Mouse (Mus musculus) neural tube, embryonic 11.5 days (tissue): Measurements from ENCODE around the gene Flywch2. TPM values are rescaled to one million over a fixed set of nuclear protein-coding genes. Genes with fewer than 3 reads are reported as not detected.

Experiments
- ATAC-seq: fragments of 200-750 bp; cut with Nextera tagmentation; 2 replicates; pipeline ENCODE4 v1.8.0; 2017; ENCODE audit warnings: moderate number of reproducible peaks, mild to moderate bottlenecking, moderate TSS enrichment, moderate library complexity; ENCODE audit not compliant: insufficient read depth, low FRiP score, low TSS enrichment
- DNase-seq: peaks from one replicate; pipeline ENCODE4 v3.0.0-alpha.2; 2015; ENCODE audit warnings: low spot score
- H3K27ac ChIP-seq: fragments of 300-500 bp; sonication (generic); 2 replicates; pipeline ENCODE4 v1.5.1; 2014; ENCODE audit warnings: low read depth, mild to moderate bottlenecking, low read length
- H3K27me3 ChIP-seq: fragments of 300-500 bp; sonication (generic); 2 replicates; pipeline ENCODE4 v1.6.1; 2014; ENCODE audit warnings: mild to moderate bottlenecking, low read length, mixed read lengths; ENCODE audit not compliant: control insufficient read depth, insufficient read depth
- H3K36me3 ChIP-seq: fragments of 300-500 bp; sonication (generic); 2 replicates; pipeline ENCODE4 v1.6.1; 2014; ENCODE audit warnings: mild to moderate bottlenecking, low read length, moderate library complexity, mixed read lengths; ENCODE audit not compliant: control insufficient read depth, insufficient read depth
- H3K4me1 ChIP-seq: fragments of 300-500 bp; sonication (generic); 2 replicates; pipeline ENCODE4 v1.6.1; 2014; ENCODE audit warnings: low read length, mixed read lengths; ENCODE audit not compliant: control insufficient read depth, insufficient read depth
- H3K4me2 ChIP-seq: fragments of 300-500 bp; sonication (generic); 2 replicates; pipeline ENCODE4 v1.6.1; 2014; ENCODE audit warnings: low read depth, mild to moderate bottlenecking, moderate library complexity
- H3K4me3 ChIP-seq: fragments of 300-500 bp; sonication (generic); 2 replicates; pipeline ENCODE4 v1.5.1; 2014; ENCODE audit warnings: low read depth, low read length
- H3K9ac ChIP-seq: fragments of 300-500 bp; sonication (generic); 2 replicates; pipeline ENCODE4 v1.6.1; 2014; ENCODE audit warnings: mild to moderate bottlenecking, low read length
- H3K9me3 ChIP-seq: fragments of 300-500 bp; sonication (generic); 2 replicates; pipeline ENCODE4 v1.6.1; 2016; ENCODE audit warnings: low read length; ENCODE audit not compliant: control insufficient read depth
- WGBS: fragments of 180-500 bp; shearing (Covaris S2); extraction: QIAGEN DNeasy Blood & Tissue Kit; methylation state at CpG from one replicate; pipeline ENCODE4 v1.1.7; 2014; 5-methylcytosine and 5-hydroxymethylcytosine counted together
- polyA plus RNA-seq: library from polyadenylated mRNA; unstranded; fragments of >200 nt; fragmentation: Nextera tagmentation; extraction: Ambion mirVana; gene quantifications from 2 replicates; pipeline ENCODE4 v1.2.1, GENCODE M21; 2014

Gene Flywch2
- polyA plus RNA-seq, 1 experiment from 2014 or later = 29.1 TPM

- Histone ChIP-seq H3K4me2 (peak within 1 kb of the TSS; percentile 64), H3K27ac (peak within 1 kb of the TSS; percentile 76), H3K36me3 (no peaks in the 10 kb centered on the region; the same call in 1 of the 2 replicates), H3K4me3 (peak within 1 kb of the TSS; percentile 79), H3K4me1 (peaks cover 5% of the 10 kb centered on the region), H3K27me3 (no peaks in the 10 kb centered on the region), H3K9me3 (no peaks in the 10 kb centered on the region), H3K9ac (peak within 1 kb of the TSS; percentile 92)
- DNase-seq = peak; percentile 98
- 3% methylated on average over 54 of the region's 58 CpGs for WGBS
- peak; percentile 97 for ATAC-seq
Measured at GRCm38 (mm10) chr17:23771284-23772218, 14.3 kb downstream of the Flywch2 start, which contains the start of gene Flywch1. Flywch1 (minus strand) TSS chr17:23771602.

- Histone ChIP-seq H3K27ac (peak overlapping the region; percentile 76), H3K4me2 (peak overlapping the region; percentile 64), H3K9me3 (no peaks in the 10 kb centered on the region), H3K4me1 (peaks cover 5% of the 10 kb centered on the region), H3K27me3 (no peaks in the 10 kb centered on the region), H3K4me3 (peak overlapping the region; percentile 79), H3K36me3 (no peaks in the 10 kb centered on the region; the same call in 1 of the 2 replicates), H3K9ac (peak overlapping the region; percentile 92)
- ATAC-seq (peak; percentile 36; the same call in 1 of the 2 replicates), DNase-seq (no peak)
- WGBS = 1% methylated on average over 19 of the region's 19 CpGs
Measured at GRCm38 (mm10) chr17:23770896-23771283, 15.0 kb downstream of the Flywch2 start.

- Histone ChIP-seq H3K9me3 (no peaks in the 10 kb centered on the region), H3K4me1 (peaks cover 5% of the 10 kb centered on the region), H3K27ac (no peak overlapping the region), H3K4me3 (peak overlapping the region; percentile 79), H3K4me2 (peak overlapping the region; percentile 64), H3K27me3 (no peaks in the 10 kb centered on the region), H3K36me3 (no peaks in the 10 kb centered on the region; the same call in 1 of the 2 replicates), H3K9ac (peak overlapping the region; percentile 92)
- ATAC-seq (no peak), DNase-seq (no peak)
- 12% methylated on average over 2 of the region's 2 CpGs for WGBS
Measured at GRCm38 (mm10) chr17:23770493-23770892, 15.4 kb downstream of the Flywch2 start.

DNA sequence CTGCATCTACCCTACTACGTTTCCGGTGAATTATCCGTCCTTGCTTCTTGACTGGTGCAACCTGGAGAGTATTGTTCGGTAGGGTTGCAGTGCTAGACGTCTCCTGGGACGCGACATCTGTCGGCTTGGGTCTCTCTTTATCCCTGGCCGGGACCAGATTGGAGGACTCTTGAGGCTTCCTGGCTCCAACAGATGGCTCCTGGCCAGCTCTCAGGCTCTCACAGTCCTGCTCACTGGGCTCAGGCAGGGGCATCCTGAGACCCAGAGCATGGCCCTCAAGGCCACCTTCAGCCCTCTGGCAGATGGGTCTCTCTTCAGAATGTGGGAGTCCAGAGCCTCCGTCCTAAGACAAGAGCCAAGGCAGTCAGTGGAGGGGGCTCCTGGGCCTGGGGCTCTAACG is 22.9 kb downstream of the Flywch2 start:
- WGBS = 93% methylated on average over 11 of the region's 11 CpGs
- peaks cover 26% of the 10 kb centered on the region for H3K36me3 ChIP-seq
- H3K4me2 ChIP-seq = no peak overlapping the region
- no peak overlapping the region for H3K27ac ChIP-seq
- ATAC-seq = no peak
- H3K4me1 ChIP-seq = no peaks in the 10 kb centered on the region
- H3K27me3 ChIP-seq = no peaks in the 10 kb centered on the region
- H3K9me3 ChIP-seq = no peaks in the 10 kb centered on the region
- DNase-seq = no peak
- H3K9ac ChIP-seq = no peak overlapping the region
- H3K4me3 ChIP-seq = no peak overlapping the region

- 89% methylated on average over 3 of the region's 3 CpGs for WGBS
- Histone ChIP-seq H3K9ac (no peak overlapping the region), H3K36me3 (peaks cover 39% of the 10 kb centered on the region), H3K27ac (no peak overlapping the region), H3K4me2 (no peak overlapping the region), H3K9me3 (no peaks in the 10 kb centered on the region), H3K4me3 (no peak overlapping the region), H3K4me1 (no peaks in the 10 kb centered on the region), H3K27me3 (no peaks in the 10 kb centered on the region)
- no peak for DNase-seq
- no peak for ATAC-seq
Measured at GRCm38 (mm10) chr17:23761155-23761554, 24.7 kb downstream of the Flywch2 start.

DNA sequence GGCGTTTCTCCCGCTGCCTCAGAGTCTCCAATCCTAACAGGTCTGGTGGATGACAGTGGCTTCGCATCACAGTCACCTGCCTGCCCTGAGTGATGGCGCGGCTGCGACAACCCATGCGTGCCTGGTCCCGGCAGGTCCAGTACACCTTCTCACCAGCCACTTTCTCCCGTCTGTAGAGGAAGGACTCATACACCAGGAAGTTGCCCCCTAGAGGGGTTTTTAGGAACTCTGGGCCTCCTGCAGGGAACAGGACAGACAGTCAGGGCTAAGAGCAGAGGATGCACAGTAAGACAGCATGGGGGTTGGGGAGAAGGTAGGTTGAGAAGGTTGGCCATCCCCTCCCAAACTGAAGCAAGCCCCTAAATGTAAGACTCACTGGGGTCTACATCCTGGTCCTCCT is 25.6 kb downstream of the Flywch2 start:
- DNase-seq (no peak), ATAC-seq (no peak)
- Histone ChIP-seq H3K4me2 (no peak overlapping the region), H3K9me3 (no peaks in the 10 kb centered on the region), H3K36me3 (peaks cover 45% of the 10 kb centered on the region), H3K27me3 (no peaks in the 10 kb centered on the region), H3K4me1 (no peaks in the 10 kb centered on the region), H3K27ac (no peak overlapping the region), H3K4me3 (no peak overlapping the region), H3K9ac (no peak overlapping the region)
- 94% methylated on average over 9 of the region's 9 CpGs for WGBS

DNA sequence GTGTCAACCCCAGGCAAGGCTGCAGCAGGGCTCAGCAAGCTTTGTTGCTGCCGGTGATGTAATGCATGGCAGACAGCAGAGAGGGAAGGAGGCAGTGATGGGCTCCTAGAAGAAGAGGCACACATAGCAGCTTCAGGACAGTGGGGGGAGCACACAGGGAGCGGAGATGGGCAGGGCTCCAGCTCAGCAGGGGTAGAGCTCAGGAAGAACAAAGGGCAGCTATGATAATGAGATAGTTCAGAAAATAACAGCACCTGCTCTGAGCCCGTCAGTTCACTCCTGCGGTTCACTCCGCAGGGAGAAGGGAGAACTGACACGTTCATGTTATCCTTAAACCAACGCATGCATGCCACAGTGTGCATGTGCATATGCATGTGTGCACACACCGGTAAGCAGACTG is 27.1 kb downstream of the Flywch2 start:
- Histone ChIP-seq H3K27me3 (no peaks in the 10 kb centered on the region), H3K27ac (no peak overlapping the region), H3K9me3 (no peaks in the 10 kb centered on the region), H3K4me2 (no peak overlapping the region), H3K36me3 (peaks cover 49% of the 10 kb centered on the region), H3K4me3 (no peak overlapping the region), H3K4me1 (no peaks in the 10 kb centered on the region), H3K9ac (no peak overlapping the region)
- ATAC-seq = no peak
- 79% methylated on average over 8 of the region's 8 CpGs for WGBS
- no peak for DNase-seq

- no peak for ATAC-seq
- 96% methylated on average over 9 of the region's 9 CpGs for WGBS
Measured at GRCm38 (mm10) chr17:23757581-23757980, 28.3 kb downstream of the Flywch2 start.

GRCm38 (mm10) chr17:23755689-23756088 is 30.2 kb downstream of the Flywch2 start:
- Histone ChIP-seq H3K4me1 (no peaks in the 10 kb centered on the region), H3K27ac (no peak overlapping the region), H3K36me3 (peaks cover 53% of the 10 kb centered on the region), H3K9ac (no peak overlapping the region), H3K27me3 (no peaks in the 10 kb centered on the region), H3K4me2 (no peak overlapping the region), H3K9me3 (no peaks in the 10 kb centered on the region), H3K4me3 (no peak overlapping the region)
- no peak for ATAC-seq
- no peak for DNase-seq
- WGBS = 89% methylated on average over 13 of the region's 13 CpGs

More at GRCm38 (mm10) chr17:23757581-23757980, 28.3 kb downstream of the Flywch2 start:
- H3K36me3 ChIP-seq = peaks cover 58% of the 10 kb centered on the region
- no peaks in the 10 kb centered on the region for H3K4me1 ChIP-seq
- no peak overlapping the region for H3K27ac ChIP-seq
- H3K27me3 ChIP-seq = no peaks in the 10 kb centered on the region
- H3K9ac ChIP-seq = no peak overlapping the region
- no peak for DNase-seq
- H3K4me3 ChIP-seq = no peak overlapping the region
- H3K9me3 ChIP-seq = no peaks in the 10 kb centered on the region
- no peak overlapping the region for H3K4me2 ChIP-seq
